Mouse (Mus musculus) MEL-GATA-1-ER (cell line): ENCODE measurements around the gene Specc1l.
"Not testable (repeated sequence)": the region's sequence is repeated elsewhere in the genome, so short reads cannot be mapped to it uniquely, and the experiment has no call there.

Experiments used
- DNase-seq: peaks from one replicate; pipeline ENCODE4 v3.0.0-alpha.2; 2012; ENCODE audit warnings: low read depth; ENCODE audit errors: extremely low read depth

The Specc1l gene

DNA sequence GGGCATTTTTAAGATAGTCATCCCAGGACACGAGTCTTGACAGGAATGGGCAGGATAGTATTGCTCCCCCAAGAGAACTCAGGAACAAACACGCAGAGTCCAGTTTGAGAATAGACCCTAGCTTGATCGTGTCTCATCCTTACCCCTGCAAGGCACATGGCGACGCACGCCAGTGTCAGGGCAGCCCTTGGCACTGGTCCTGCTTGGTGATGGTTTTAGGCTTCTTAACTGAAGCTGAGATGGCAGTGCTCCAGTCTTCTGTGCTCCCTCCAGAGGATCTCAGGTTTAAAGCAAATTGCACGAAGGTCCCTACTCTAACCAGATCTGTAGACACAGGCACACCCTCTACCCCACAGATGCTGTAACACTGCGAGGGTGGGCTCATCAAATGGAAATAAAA, 103.9 kb downstream of the Specc1l start:
- DNase-seq = no peak

DNA sequence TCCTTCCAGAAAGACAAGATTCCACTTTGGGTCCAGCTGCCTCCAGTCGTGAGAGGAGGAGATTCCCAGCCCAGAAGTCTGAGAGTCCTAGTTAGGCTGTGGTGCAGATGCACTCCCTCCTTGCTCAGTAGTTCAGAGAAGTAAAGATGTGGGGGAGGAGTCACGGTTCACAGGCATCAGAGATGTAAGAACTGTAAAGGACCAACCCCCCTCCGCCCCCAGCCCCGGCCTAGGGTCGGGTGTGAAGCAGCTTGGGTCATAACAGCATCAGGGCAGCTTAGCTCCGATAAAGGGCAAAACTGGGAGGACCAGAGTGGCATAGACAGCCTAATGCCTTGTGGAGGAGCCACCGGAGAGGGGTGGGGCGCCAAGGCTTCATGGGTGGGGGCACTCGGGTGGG, 104.6 kb downstream of the Specc1l start:
- no peak for DNase-seq

DNA sequence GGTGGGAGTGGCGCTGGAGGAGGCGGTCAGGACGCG, 104.8 kb downstream of the Specc1l start, which contains the start of gene Adora2a:
Gene Adora2a (plus strand): TSS at position 6 of the 36 bp plus-strand sequence.
- no peak for DNase-seq

DNA sequence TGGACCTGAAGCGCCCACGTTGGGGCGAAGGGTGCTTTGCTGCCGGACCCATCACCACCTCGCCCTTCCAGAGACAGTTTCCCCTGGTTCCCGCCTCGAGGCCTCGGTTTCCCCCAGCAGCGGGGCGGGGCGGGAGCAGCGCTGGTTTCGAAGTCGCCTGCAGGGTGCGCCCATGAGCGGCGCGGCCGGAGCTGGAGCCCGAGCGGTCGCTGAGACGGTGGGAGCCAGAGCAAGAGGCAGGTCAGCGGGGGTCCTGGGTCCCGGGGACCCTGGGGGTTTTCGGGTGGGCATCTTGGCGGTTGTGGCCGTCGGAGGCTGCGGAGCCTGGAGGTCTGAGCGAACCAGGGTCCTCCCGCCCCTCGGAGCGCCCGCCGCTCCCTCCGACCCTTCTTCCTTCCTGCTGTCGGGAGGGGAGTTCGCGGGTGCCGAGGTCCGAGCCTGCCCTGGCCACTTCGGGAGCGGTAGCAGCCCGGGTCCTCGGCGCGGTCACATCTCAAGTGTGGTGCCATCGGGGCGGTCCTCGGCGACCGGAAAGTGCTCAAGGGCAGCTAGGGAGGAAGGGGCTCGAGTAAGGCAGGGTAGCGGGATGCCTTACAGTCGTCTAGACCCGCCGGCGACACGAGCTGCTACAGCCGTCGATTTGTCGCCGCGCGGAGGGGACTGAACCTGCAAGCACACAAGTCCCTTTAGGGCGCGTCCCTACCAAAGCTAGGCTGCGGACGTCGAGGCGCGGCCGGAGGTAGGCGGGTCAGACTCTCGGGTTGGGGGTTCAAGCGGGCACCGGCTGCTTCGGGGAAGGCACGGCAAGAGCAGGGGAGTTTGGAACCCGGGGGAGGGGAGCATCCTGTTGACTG, 105.3 kb downstream of the Specc1l start:
- no peak for DNase-seq

DNA sequence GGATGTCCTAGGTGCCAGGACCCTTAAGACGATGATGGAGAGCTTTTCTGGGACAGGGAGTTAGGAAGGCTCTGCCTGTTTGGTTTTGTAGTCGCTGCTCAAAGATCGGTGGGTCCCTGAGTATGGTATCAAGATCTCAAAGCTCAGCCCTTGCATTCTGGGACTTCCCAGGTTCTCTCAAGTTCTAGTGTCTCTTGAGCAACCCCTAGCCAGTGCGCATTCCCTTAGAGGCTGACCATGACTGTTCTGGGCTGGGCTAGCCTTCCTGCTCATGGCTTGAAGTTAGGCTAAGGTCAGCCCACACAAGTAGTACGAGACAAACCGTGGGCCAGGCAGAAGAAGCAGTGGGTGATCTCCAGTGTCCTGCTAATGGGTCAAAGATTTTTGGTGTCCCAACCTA, 106.3 kb downstream of the Specc1l start:
- DNase-seq = no peak

DNA sequence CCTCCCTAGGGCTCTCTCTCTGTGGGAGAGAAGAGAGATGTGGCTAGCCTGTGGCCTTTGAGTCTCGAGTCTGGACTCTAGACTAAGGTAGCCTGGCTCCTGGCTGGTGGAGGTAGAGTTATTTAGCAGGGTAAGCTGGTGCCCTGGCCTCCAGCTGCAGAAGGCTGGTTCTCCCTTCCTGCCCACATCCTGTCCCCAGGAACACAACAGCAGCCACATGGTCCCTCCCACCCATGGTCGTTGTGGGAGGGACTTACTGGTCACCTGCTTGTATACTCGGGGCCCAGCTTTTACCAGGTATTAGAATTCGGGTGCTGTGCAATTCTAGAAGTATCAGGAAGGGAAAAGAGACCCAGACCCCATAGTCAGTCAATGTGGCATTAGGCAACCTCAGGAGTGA, 108.4 kb downstream of the Specc1l start:
- no peak for DNase-seq

DNA sequence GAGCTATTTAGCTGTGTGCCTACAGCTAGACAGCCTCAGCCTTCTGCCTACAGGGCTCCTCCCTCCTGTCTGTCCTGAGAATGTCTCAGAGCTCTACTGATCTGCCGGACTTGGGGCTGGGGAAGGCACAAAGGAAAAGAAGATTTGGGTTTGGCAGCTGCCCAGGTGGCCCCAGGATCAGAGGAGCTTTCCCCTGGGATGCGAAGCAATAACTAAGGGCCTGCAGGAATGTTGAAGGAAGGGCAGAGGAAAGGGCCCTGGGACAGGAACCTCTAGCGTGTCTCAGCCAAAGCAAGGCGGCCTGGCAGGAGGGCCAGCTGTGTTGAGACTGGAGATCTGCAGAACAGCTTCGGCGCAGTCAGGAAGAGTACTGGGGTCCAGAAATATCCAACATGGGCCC, 111.1 kb downstream of the Specc1l start:
- no peak for DNase-seq

DNA sequence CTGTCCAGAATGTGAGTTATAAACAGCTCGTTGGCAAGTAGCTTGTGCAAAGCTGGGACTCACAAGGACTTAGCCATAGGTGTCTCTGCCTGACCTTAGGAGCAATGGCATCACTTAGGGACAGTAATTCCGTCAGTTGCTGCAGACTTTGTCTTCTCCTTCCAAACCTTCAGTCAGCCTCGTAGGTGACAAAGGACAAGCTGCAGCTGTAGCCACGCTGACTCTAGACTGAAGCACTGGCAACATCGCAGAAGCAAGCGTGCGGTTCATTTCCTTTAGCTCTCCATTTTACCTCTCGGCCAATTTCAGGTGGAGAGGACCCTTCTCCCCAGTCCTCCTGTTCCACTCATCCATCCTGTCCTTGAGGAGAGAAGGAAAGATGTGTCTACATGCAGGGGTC, 112.1 kb downstream of the Specc1l start:
- DNase-seq = no peak

DNA sequence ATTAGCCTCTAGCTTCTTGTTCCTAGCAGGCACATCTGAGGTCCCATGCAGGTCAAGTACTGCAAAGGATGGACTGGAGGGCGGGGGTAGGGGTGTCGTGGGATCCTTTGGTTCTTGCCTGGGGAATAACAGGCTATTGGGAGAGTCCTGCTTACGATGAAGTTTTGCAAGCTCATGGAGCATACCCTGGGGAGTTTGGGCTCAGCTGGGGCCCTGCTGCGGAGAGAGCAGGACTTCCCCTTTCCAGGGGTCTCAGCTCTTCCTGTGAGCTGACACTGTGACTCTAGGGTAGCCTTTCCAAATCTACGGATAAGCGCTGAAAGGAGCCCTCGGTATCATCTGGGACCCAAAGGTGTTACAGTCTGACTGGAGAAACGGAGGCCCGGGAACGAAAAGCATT, 112.5 kb downstream of the Specc1l start:
- DNase-seq = no peak

DNA sequence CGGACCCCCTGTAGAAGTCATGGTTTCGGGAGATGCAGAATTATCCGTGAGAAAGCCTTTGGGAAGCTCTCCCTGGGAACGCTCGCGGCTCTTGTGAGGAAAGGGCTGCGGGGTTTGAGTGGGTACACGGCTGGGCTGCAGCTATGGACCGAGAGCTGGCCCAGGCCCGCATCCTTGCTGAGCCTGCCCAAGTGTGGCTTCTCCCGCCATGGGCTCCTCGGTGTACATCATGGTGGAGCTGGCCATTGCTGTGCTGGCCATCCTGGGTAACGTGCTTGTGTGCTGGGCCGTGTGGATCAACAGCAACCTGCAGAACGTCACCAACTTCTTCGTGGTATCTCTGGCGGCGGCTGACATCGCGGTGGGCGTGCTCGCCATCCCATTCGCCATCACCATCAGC, 113.9 kb downstream of the Specc1l start:
- no peak for DNase-seq

DNA sequence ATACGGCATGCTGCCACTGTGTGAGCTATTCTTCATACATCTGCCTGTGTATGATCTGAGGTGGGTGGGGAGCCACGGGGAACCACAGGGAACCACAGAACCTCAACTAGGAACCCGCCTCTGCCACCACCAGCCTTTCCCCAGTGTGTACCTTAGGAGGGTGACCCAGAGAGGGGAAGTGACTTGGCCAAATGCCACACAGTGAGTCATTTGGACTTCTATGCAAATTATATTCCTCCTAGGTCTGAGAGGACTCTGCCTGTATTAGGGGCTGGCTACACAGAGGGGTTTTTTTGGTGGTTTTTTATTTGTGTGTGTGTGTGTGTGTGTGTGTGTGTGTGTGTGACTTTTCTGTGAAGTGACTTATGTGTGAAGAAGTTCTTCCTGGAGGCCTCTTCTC, 114.7 kb downstream of the Specc1l start:
- peak; percentile 71 for DNase-seq

DNA sequence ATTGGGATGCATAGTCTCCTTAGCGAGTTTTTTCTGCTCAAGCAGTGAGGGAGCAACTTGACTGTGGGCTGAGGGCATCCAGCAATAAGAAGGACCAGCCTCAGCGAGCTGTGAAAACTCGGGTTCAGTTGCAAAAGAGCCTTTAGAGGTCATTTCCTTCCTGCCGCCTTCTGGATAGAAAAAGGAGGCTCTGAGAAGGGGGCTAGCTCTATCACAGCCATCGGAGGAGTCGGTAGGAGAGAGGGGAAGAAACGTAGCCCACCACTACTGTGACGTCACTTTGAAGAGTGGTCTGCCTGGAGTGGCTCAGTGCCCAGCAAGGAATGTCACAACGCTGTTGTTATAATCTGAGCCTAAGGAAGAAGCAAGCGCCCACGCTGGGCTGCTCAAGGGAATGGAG, 115.2 kb downstream of the Specc1l start:
- no peak for DNase-seq

DNA sequence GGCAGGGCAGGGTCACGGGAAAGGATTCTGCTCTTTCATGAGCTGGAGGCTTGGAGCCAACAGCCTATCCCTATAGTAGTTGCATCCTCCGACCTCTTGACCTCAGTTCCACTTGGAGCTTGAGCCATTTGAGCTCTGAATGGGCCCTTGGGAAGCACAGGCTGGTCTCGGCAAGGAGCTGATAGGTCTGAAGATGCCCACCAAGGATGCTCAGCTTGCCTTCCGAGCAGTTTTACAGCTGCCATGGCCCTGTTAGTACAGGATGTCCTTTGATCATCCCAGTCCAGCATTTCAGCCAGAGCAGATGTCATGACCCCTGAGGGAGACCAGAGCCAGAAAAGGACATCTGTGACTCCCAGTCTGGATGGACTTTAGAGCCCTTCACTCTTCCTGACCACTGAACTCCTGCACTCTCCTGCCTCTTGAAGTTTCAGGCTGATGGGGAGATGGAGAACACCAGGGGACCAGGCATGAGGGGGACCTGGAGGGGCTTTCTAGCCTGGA, 116.4 kb downstream of the Specc1l start:
- no peak for DNase-seq

DNA sequence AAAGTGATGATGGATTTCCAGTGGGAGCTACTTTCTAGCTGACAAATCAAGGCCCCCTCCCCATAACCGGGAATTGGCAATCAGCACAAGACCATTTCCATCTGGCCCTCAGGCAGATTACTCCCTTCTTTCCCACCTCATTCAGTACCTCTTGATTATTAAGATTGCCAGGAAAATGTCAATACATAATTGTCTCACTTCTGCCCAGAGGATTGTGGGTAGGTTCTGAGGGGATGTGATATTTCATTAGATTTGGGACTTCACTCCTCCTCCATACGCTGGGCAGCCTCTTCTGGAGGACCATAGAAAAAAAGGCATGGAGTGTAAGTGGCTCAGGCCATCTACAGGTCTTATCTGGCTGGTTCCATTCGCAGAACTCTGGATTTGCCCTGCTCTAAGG, 120.4 kb downstream of the Specc1l start:
- DNase-seq = no peak

DNA sequence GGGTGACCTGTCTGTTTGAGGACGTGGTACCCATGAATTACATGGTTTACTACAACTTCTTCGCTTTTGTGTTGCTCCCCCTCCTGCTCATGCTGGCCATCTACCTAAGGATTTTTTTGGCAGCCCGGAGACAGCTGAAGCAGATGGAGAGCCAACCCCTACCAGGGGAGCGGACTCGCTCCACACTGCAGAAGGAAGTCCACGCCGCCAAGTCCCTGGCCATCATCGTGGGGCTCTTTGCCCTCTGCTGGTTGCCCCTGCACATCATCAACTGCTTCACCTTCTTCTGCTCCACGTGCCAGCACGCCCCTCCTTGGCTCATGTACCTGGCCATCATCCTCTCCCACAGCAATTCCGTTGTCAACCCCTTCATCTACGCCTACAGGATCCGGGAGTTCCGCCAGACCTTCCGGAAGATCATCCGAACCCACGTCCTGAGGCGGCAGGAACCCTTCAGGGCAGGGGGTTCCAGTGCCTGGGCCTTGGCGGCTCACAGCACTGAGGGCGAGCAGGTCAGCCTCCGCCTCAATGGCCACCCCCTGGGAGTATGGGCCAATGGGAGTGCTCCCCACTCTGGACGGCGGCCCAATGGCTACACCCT, 121.4 kb downstream of the Specc1l start:
- no peak for DNase-seq

DNA sequence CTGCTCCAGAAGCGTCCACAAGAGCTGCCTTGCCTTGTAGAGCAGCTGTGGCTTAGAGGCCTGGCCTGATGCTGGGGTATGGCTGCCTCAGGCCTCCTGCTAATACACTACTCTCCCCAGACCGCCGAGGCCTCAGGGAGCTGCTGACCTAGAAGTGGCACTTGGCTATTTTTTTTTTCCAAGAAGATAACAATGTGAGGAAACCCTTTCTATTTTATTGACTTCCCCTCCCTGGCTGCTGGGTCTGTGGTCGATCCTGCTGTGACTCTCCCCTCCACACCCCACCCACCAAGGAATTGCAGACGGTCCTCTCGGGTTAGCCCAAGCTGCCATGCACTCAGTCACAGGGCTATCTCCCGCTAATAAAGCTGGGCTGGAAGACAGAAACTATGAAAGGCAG, 122.3 kb downstream of the Specc1l start:
- DNase-seq = no peak

DNA sequence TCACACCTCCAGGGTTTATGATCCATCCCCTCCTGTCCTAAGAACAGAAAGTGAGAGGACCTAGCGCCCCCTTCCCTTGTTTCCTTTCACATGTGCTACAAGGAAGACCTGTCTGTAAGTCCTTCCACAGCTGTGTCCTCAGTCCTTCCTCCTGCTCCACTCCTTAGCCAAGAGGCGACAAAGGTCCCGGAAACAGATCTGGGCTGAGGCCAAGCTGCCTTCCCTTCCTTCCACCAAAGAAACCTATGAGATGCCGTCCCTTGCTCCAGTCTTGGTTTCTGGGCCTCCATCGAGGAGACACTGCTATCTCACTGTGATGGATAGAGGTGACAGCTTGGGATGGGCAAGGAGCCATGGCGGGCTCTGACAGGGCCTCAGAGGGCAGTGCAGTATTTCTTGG, 123.2 kb downstream of the Specc1l start:
- no peak for DNase-seq

DNA sequence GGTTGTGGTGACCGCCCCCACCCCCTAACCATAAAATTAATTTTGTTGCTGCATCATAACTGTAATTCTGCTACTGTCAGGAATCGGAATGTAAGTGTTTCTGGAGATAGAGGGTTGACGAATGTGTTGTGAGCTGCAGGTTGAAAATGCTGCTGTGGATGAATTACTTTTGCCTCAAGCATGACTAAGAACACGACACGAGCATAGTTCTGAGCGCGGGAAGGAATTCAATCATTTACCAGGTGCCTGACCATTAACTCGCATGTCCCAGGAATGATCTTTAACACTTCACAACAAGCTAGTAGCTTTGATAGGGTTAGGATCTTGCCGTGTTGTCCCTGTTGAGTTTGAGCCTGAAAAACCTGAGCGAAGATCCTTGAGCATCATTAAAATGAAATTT, 125.4 kb downstream of the Specc1l start:
- DNase-seq = no peak

DNA sequence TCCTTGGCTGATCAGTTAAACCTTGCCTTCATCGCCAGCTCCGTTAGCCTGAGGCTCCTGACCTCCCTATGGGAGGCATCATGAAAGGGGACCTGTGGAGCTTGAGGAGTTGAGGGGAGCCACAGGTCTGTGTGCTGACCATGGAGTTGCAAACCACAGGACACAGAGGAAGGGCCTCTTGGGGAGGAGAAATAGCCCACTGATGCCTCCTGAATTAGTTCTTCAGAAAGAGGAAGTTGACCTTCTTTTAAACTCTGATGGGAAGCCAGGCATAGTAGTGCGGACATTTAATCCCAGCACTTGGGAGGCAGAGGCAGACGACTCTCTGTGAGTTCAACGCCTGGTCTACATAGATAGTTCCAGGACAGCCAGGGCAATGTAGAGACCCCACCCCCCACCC, 127.0 kb downstream of the Specc1l start:
- DNase-seq = no peak

DNA sequence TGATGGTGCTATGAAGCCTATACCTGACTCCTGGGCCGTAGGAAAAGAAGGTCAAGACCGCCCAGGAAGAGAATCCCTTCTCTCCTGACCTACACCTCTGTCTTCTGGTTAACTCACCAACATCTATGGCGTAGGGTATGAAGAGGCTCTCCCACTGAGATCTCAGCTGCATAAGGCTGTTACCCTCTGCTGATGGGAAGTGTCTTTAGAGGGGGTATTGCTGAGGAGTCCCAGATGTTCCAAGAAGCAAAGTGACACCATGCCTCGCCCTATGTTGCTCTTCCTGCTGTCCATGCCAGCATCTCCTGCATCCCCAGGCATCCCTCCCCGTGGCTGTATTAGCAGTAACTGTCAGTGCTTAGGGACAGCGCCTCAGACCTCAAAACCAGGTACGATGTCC, 127.5 kb downstream of the Specc1l start:
- DNase-seq = no peak

DNA sequence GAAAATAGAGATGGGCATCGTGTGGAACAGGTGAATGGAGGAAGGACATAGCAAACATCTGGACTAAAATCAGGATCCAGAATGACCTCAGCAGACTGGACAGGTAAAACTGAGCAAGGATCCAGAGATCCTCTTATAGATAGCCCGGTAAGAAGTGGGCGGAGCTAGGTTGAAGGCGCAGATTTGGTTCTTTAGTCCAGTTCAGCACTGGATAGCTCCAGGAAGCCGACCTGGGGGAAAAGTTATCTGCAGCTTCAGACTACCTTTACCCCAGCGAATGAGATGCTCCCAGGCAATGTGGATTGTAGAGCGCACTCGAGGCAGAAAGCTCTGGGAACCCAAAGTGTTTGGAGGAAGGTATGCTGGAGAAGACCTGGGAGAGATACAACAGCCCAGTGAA, 130.1 kb downstream of the Specc1l start:
- no peak for DNase-seq

DNA sequence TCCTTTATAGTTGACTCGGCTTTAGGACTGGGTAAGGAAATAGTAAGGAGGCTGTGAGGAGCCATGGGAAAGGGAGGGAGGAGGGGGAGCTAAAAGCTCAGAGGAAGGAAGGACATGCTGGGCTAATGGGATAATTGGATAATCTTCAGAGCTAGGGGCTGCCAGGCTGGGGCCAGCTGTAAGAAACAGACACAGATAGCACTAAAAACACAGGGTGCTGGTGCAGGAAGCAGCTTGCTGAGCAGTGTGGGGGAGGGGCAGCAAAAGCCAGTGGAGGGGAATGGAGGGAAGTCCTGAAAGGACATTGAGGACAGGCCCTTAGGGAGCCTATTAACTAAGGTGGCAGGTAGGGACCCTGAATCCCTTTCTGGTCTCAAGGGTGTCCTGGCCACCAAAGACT, 132.7 kb downstream of the Specc1l start:
- not testable (repeated sequence) for DNase-seq

DNA sequence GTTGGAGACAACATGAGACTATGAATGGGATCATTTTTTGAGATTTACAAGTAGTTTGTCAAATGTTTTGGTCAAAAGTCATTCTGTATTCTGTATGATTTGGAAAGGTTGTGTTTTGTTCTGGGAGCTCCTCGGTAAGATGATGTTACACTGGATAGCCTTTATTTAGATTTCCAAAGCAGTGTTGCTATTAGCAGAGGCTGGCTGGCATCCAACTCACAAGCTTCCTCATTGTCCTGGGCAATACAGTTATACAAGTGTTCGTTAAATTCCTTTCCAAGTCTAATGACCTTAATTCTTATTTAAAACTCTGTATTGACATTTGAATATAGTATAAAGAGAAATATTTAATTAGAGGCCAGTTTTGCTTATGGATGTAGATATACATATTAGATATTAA, 133.4 kb downstream of the Specc1l start:
- DNase-seq = no peak

DNA sequence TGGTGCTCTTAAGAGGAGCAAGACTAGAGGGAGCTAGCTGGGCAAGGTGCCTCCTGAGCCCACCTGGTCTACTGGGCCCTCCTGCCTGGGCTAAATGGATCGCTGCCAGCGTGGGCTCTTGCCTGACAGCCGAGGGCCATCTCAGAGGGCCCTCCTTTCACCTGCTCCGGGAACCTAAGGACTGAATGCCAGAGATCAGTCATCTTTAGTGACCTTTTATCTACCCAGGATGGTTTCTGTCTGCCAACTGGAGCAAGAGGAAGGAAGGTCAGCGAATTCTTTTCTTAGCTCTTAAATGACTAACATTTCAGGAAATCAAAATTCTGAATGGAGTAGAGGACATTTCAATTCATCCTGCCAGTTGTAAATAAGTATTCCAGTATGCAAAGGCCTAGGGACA, 138.7 kb downstream of the Specc1l start:
- no peak for DNase-seq
